Mouse (Mus musculus) embryo, embryonic 10 days (tissue): ENCODE results near the gene Ksr2.
"Not testable (repeated sequence)": the region's sequence is repeated elsewhere in the genome, so short reads cannot be mapped to it uniquely, and the experiment has no call there.

ENCODE experiments used
- DNase-seq: peaks from one replicate; pipeline ENCODE4 v3.0.0-alpha.2; 2015; ENCODE audit warnings: low spot score

Ksr2 gene

GRCm38 (mm10) chr5:117413507-117414501 is at the start of gene Ksr2:
TSS of gene Ksr2 (plus strand) at chr5:117414000.
- DNase-seq: peak; percentile 58

GRCm38 (mm10) chr5:117364821-117365220 is 49.0 kb upstream of the Ksr2 start:
- DNase-seq: no peak

GRCm38 (mm10) chr5:117365904-117366561 is 47.8 kb upstream of the Ksr2 start:
- no peak for DNase-seq

GRCm38 (mm10) chr5:117367206-117367605 is 46.6 kb upstream of the Ksr2 start:
- peak; percentile 67 for DNase-seq

- DNase-seq: no peak
Observed at GRCm38 (mm10) chr5:117370592-117370991, 43.2 kb upstream of the Ksr2 start.

GRCm38 (mm10) chr5:117373418-117373817 is 40.4 kb upstream of the Ksr2 start:
- DNase-seq: no peak

GRCm38 (mm10) chr5:117374372-117375049 is 39.3 kb upstream of the Ksr2 start:
- DNase-seq: no peak

- no peak for DNase-seq
Observed at GRCm38 (mm10) chr5:117376331-117376761, 37.5 kb upstream of the Ksr2 start.

- DNase-seq: not testable (repeated sequence)
Observed at GRCm38 (mm10) chr5:117377731-117378130, 36.1 kb upstream of the Ksr2 start.

- no peak for DNase-seq
Observed at GRCm38 (mm10) chr5:117380199-117380598, 33.6 kb upstream of the Ksr2 start.

- no peak for DNase-seq
Observed at GRCm38 (mm10) chr5:117381785-117382184, 32.0 kb upstream of the Ksr2 start.

GRCm38 (mm10) chr5:117383198-117383597 is 30.6 kb upstream of the Ksr2 start:
- DNase-seq: no peak

GRCm38 (mm10) chr5:117388296-117388751 is 25.5 kb upstream of the Ksr2 start:
- DNase-seq: peak; percentile 80

- DNase-seq: peak; percentile 97
Observed at GRCm38 (mm10) chr5:117388877-117389276, 24.9 kb upstream of the Ksr2 start, which contains the start of gene Rfc5. TSS of gene Rfc5 (minus strand) at chr5:117389047.

GRCm38 (mm10) chr5:117390895-117391294 is 22.9 kb upstream of the Ksr2 start:
- DNase-seq: no peak

- DNase-seq: no peak
Observed at GRCm38 (mm10) chr5:117395834-117396233, 18.0 kb upstream of the Ksr2 start.

GRCm38 (mm10) chr5:117396596-117397014 is 17.2 kb upstream of the Ksr2 start:
- no peak for DNase-seq

GRCm38 (mm10) chr5:117397371-117397770 is 16.4 kb upstream of the Ksr2 start:
- DNase-seq: no peak

- DNase-seq: no peak
Observed at GRCm38 (mm10) chr5:117398007-117398550, 15.7 kb upstream of the Ksr2 start.

GRCm38 (mm10) chr5:117399281-117399680 is 14.5 kb upstream of the Ksr2 start:
- DNase-seq: no peak

- no peak for DNase-seq
Observed at GRCm38 (mm10) chr5:117403609-117404008, 10.2 kb upstream of the Ksr2 start.

GRCm38 (mm10) chr5:117404671-117405070 is 9.1 kb upstream of the Ksr2 start:
- not testable (repeated sequence) for DNase-seq
